In genomic region chr1:134098726-134099515, GRCm38 (mm10) we compare ENCODE assay signal across 7 mouse cellular contexts. TPM values are rescaled to one million over a fixed set of nuclear protein-coding genes. Genes with fewer than 3 reads are reported as not detected.
DNase-seq lines count a peak whose midpoint lies in the region; ATAC-seq lines count a peak whose summit lies in the region.

No protein-coding gene starts in this region.

- peak; percentile 82 for ATAC-seq in megakaryocyte progenitor cell, adult 5-6 weeks (replicated peaks; ENCODE audit: poor library complexity)

- DNase-seq in adrenal gland, adult (ENCODE audit: inconsistent age in 2 of 2, low spot score in 1 of 2) = peak; percentile 93 to 96
- DNase-seq in embryo, embryonic 10 days (ENCODE audit: low spot score) = peak; percentile 93
- peak; percentile 88 for DNase-seq in gastrocnemius, postnatal 14 days
- DNase-seq in induced T-regulatory cell, adult 2 months (ENCODE audit: low read depth) = peak; percentile 92
- peak; percentile 71 to 90 for DNase-seq in left cerebral cortex, postnatal 14 days (ENCODE audit: low spot score in 2 of 2)
- peak; percentile 62 to 72 for DNase-seq in right cerebral cortex, postnatal 36 days (ENCODE audit: low spot score in 2 of 2)

- intact Hi-C loops in gastrocnemius, postnatal 14 days (cut with DNase I; ENCODE audit: low total_unique reads) = no loop called here
- intact Hi-C loops in left cerebral cortex, postnatal 14 days (cut with DNase I) = no loop called here

RNA-seq across cellular contexts. Expression of gene Chit1, which starts 12.1 kb away (rescaled TPM):
- not detected for total RNA-seq in gastrocnemius, postnatal 14 days (2021)
- under 1 TPM; 0.38 to 0.42 TPM for total RNA-seq in left cerebral cortex, postnatal 14 days (2021)
- total RNA-seq in megakaryocyte progenitor cell, adult 5-6 weeks (2015) = 1.3 and 2.3 TPM in 2 replicates
- 0.74 and 1.8 TPM in 2 replicates for total RNA-seq in megakaryocyte progenitor cell, adult 5-6 weeks (2017)

RNA-seq across cellular contexts. Expression of gene Btg2, which starts 20.0 kb away (rescaled TPM):
- 10 to 100 TPM; 19.7 to 44.2 TPM for total RNA-seq in gastrocnemius, postnatal 14 days (2021)
- total RNA-seq in left cerebral cortex, postnatal 14 days (2021) = 10 to 100 TPM; 14.6 to 17.5 TPM
- total RNA-seq in megakaryocyte progenitor cell, adult 5-6 weeks (2015) = 14.2 and 22.2 TPM in 2 replicates
- total RNA-seq in megakaryocyte progenitor cell, adult 5-6 weeks (2017) = 38.7 and 47.8 TPM in 2 replicates

Comparison
In these comparisons a context has a peak if more than half of its experiments do, and no peak if none do; other contexts are left out.
1. Peak in every context shown above with its lines: DNase-seq and ATAC-seq.